In the genomic region with DNA sequence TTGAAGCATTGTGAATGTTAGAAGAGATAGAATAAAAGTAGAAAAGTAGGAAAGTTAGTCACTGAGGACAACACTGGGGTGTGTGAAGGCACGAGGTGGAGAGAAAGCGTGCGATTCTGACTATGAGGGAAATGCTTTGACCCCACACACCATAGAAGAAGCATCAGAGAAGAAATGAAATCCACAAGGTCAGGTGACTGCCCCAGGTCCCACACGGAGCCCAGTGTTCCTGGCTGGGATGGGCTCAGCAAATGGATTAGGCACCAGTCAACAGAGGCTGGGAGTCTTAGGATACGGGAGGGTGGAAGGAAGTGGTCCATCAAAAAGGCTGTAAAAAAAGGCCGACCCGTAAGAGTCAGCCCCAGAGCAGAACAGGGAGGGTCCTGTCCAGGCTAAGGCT, we compare ENCODE assay signal across 11 mouse cellular contexts. TPM values are rescaled to one million over a fixed set of nuclear protein-coding genes. Genes with fewer than 3 reads are reported as not detected.
DNase-seq lines count a peak whose midpoint lies in the region; ATAC-seq and TF ChIP-seq lines count a peak whose summit lies in the region.
"Had no signal": no experiment of that assay in that cellular context is flagged by ENCODE, and none has a peak within 500 bp of the region (broad histone marks: within the 10 kb centered on the region; RNA-seq: fewer than 3 reads in every experiment).

No protein-coding gene starts in this region.

- H3K4me2 ChIP-seq in hindbrain, postnatal 0 days (ENCODE audit: low read depth, low read length) = no peak overlapping the region
- H3K4me2 ChIP-seq in hindbrain, embryonic 11.5 days (replicated peaks; ENCODE audit: low read depth, low read length) = no peak overlapping the region
- H3K4me2 ChIP-seq in embryonic facial prominence, embryonic 13.5 days = no peak overlapping the region
- H3K4me2 ChIP-seq in liver, postnatal 0 days (ENCODE audit: low read depth, low read length) = peak overlapping the region; percentile 39
- H3K4me2 ChIP-seq: heart, embryonic 12.5 days; neural tube, embryonic 12.5 days had no signal

- H3K4me1 ChIP-seq in hindbrain, postnatal 0 days (ENCODE audit: insufficient read depth, low read length) = no peaks in the 10 kb centered on the region; the same call in 1 of the 2 replicates
- H3K4me1 ChIP-seq in hindbrain, embryonic 11.5 days (replicated peaks; ENCODE audit: control insufficient read depth, insufficient read depth, low read length) = no peaks in the 10 kb centered on the region
- H3K4me1 ChIP-seq in megakaryocyte, embryonic 14.5 days = peaks cover 67% of the 10 kb centered on the region
- H3K4me1 ChIP-seq in embryonic facial prominence, embryonic 13.5 days = peaks cover 13% of the 10 kb centered on the region; the same call in 1 of the 2 replicates
- peaks cover 35% of the 10 kb centered on the region for H3K4me1 ChIP-seq in liver, postnatal 0 days (ENCODE audit: insufficient read depth)

- no peaks in the 10 kb centered on the region for H3K36me3 ChIP-seq in hindbrain, postnatal 0 days (ENCODE audit: insufficient read depth, low read length)
- peaks cover 2% of the 10 kb centered on the region; the same call in 1 of the 2 replicates for H3K36me3 ChIP-seq in hindbrain, embryonic 11.5 days (ENCODE audit: control insufficient read depth, insufficient read depth, low read length)
- no peaks in the 10 kb centered on the region for H3K36me3 ChIP-seq in megakaryocyte, embryonic 14.5 days (replicated peaks; ENCODE audit: low read length)
- H3K36me3 ChIP-seq in embryonic facial prominence, embryonic 13.5 days = no peaks in the 10 kb centered on the region
- no peaks in the 10 kb centered on the region for H3K36me3 ChIP-seq in liver, postnatal 0 days (replicated peaks; ENCODE audit: insufficient read depth, low read length)
- H3K36me3 ChIP-seq: heart, embryonic 12.5 days had no signal

- H3K4me3 ChIP-seq in hindbrain, postnatal 0 days (ENCODE audit: low read length) = no peak overlapping the region
- H3K4me3 ChIP-seq in hindbrain, embryonic 11.5 days (ENCODE audit: low read depth, low read length) = no peak overlapping the region
- peak overlapping the region; percentile 62 for H3K4me3 ChIP-seq in megakaryocyte, embryonic 14.5 days (replicated peaks)
- H3K4me3 ChIP-seq in embryonic facial prominence, embryonic 13.5 days = no peak overlapping the region
- peak overlapping the region; percentile 24 for H3K4me3 ChIP-seq in liver, postnatal 0 days (ENCODE audit: low read depth, low read length)
- H3K4me3 ChIP-seq: heart, embryonic 12.5 days; neural tube, embryonic 12.5 days had no signal

- H3K9me3 ChIP-seq in hindbrain, postnatal 0 days (ENCODE audit: low read length) = no peaks in the 10 kb centered on the region
- H3K9me3 ChIP-seq in hindbrain, embryonic 11.5 days (ENCODE audit: control insufficient read depth, low read length) = no peaks in the 10 kb centered on the region
- no peaks in the 10 kb centered on the region for H3K9me3 ChIP-seq in megakaryocyte, embryonic 14.5 days
- no peaks in the 10 kb centered on the region for H3K9me3 ChIP-seq in embryonic facial prominence, embryonic 13.5 days
- no peaks in the 10 kb centered on the region for H3K9me3 ChIP-seq in liver, postnatal 0 days (ENCODE audit: low read length)
- H3K9me3 ChIP-seq: heart, embryonic 12.5 days; neural tube, embryonic 12.5 days had no signal

- WGBS in hindbrain, postnatal 0 days = 91% methylated on average over 7 of the region's 7 CpGs
- 82% methylated on average over 7 of the region's 7 CpGs for WGBS in hindbrain, embryonic 11.5 days
- WGBS in embryonic facial prominence, embryonic 13.5 days = 77% methylated on average over 7 of the region's 7 CpGs
- 47% methylated on average over 7 of the region's 7 CpGs for WGBS in liver, postnatal 0 days (ENCODE audit: insufficient replicate concordance)

- H3K27ac ChIP-seq in hindbrain, postnatal 0 days = peak overlapping the region; percentile 32; the same call in 1 of the 2 replicates
- H3K27ac ChIP-seq in hindbrain, embryonic 11.5 days (ENCODE audit: low read depth, low read length) = no peak overlapping the region
- H3K27ac ChIP-seq in embryonic facial prominence, embryonic 13.5 days = peak overlapping the region; percentile 33; the same call in 1 of the 2 replicates
- H3K27ac ChIP-seq in liver, postnatal 0 days (ENCODE audit: low read depth) = peak overlapping the region; percentile 73
- H3K27ac ChIP-seq: neural tube, embryonic 12.5 days had no signal

- no peak for DNase-seq in hindbrain, postnatal 0 days (ENCODE audit: low spot score)
- no peak for DNase-seq in hindbrain, embryonic 11.5 days (ENCODE audit: low spot score)
- no peak for DNase-seq in liver, postnatal 0 days
- DNase-seq in yolk sac, embryonic 10.5 days (ENCODE audit: low spot score) = no peak
- DNase-seq: forebrain, postnatal 0 days; right cerebral cortex, postnatal 14 days had no signal

- TF ChIP-seq CTCF in hindbrain, postnatal 0 days (IDR thresholded peaks at IDR 0.05; ENCODE audit: low read depth) = no peak
- no peak for TF ChIP-seq CTCF in liver, postnatal 0 days (IDR thresholded peaks at IDR 0.05; ENCODE audit: low read depth)

- no peak for ATAC-seq in hindbrain, postnatal 0 days
- ATAC-seq in hindbrain, embryonic 11.5 days (ENCODE audit: low FRiP score) = no peak
- no peak for ATAC-seq in megakaryocyte, adult 5-6 weeks (ENCODE audit: poor library complexity, severe bottlenecking)
- no peak for ATAC-seq in embryonic facial prominence, embryonic 13.5 days (ENCODE audit: insufficient number of reproducible peaks, insufficient read depth, low FRiP score, low TSS enrichment, low read depth)
- no peak for ATAC-seq in liver, postnatal 0 days
- ATAC-seq: forebrain, postnatal 0 days had no signal

- no peak overlapping the region for H3K9ac ChIP-seq in hindbrain, postnatal 0 days (replicated peaks; ENCODE audit: low read length)
- no peak overlapping the region for H3K9ac ChIP-seq in hindbrain, embryonic 11.5 days (ENCODE audit: low read depth, low read length)
- no peak overlapping the region for H3K9ac ChIP-seq in embryonic facial prominence, embryonic 13.5 days
- H3K9ac ChIP-seq in liver, postnatal 0 days (replicated peaks) = peak overlapping the region; percentile 22
- H3K9ac ChIP-seq: forebrain, postnatal 0 days; heart, embryonic 12.5 days; neural tube, embryonic 12.5 days had no signal

- H3K27me3 ChIP-seq in hindbrain, postnatal 0 days (ENCODE audit: insufficient read depth, low read length) = no peaks in the 10 kb centered on the region
- no peaks in the 10 kb centered on the region for H3K27me3 ChIP-seq in hindbrain, embryonic 11.5 days (ENCODE audit: control insufficient read depth, insufficient read depth, low read length)
- peaks cover 38% of the 10 kb centered on the region for H3K27me3 ChIP-seq in megakaryocyte, embryonic 14.5 days (replicated peaks)
- H3K27me3 ChIP-seq in embryonic facial prominence, embryonic 13.5 days = no peaks in the 10 kb centered on the region
- no peaks in the 10 kb centered on the region for H3K27me3 ChIP-seq in liver, postnatal 0 days (ENCODE audit: insufficient read depth, low read length)
- H3K27me3 ChIP-seq: heart, embryonic 12.5 days; neural tube, embryonic 12.5 days had no signal

- TF ChIP-seq EP300 in liver, postnatal 0 days (IDR thresholded peaks at IDR 0.05; ENCODE audit: low read depth) = no peak

RNA-seq across cellular contexts. Expression of gene Rassf2, which starts 9.6 kb away (rescaled TPM):
- total RNA-seq in hindbrain, postnatal 0 days (2014; rRNA removed) = 39.1 and 39.8 TPM in 2 replicates
- polyA plus RNA-seq in hindbrain, postnatal 0 days (2015; fragmentation: Nextera tagmentation; extraction: Ambion mirVana) = 18.7 and 19.0 TPM in 2 replicates
- 27.2 and 27.3 TPM in 2 replicates for polyA plus RNA-seq in hindbrain, embryonic 11.5 days (2014; fragmentation: Nextera tagmentation; extraction: Ambion mirVana)
- 2.8 and 5.4 TPM in 2 replicates for polyA plus RNA-seq in megakaryocyte, embryonic 14.5 days (2012; ENCODE audit: insufficient read depth, low replicate concordance)
- 62.4 and 70.2 TPM in 2 replicates for total RNA-seq in megakaryocyte, adult 5-6 weeks (2015)
- total RNA-seq in megakaryocyte, adult 5-6 weeks (2017) = 113 and 118 TPM in 2 replicates
- 5.0 and 6.8 TPM in 2 replicates for polyA plus RNA-seq in embryonic facial prominence, embryonic 13.5 days (2015; fragmentation: Nextera tagmentation; extraction: Ambion mirVana)
- polyA plus RNA-seq in liver, postnatal 0 days (2015; fragmentation: Nextera tagmentation; extraction: Ambion mirVana) = 1.9 and 3.0 TPM in 2 replicates

Comparison
In these comparisons a context has a peak if more than half of its experiments do, and no peak if none do; other contexts are left out.
1. H3K4me3 ChIP-seq: peak in megakaryocyte, embryonic 14.5 days (single experiment) and liver, postnatal 0 days (single experiment); none in hindbrain, postnatal 0 days (single experiment), hindbrain, embryonic 11.5 days (single experiment) and embryonic facial prominence, embryonic 13.5 days (single experiment).